Mouse (Mus musculus): ENCODE data around the gene Cwc22. TPM values are rescaled to one million over a fixed set of nuclear protein-coding genes. Genes with fewer than 3 reads are reported as not detected.

The Cwc22 gene
- polyA plus RNA-seq, 1 experiment from 2014 or later: 21.7 TPM

GRCm38 (mm10) chr2:77959341-77959740 lies 13.2 kb upstream of the Cwc22 start:
- H3K9me3 ChIP-seq (replicated peaks; ENCODE audit: control insufficient read depth, low read length): no peaks in the 10 kb centered on the region
- no peak for ATAC-seq
- no peaks in the 10 kb centered on the region for H3K27me3 ChIP-seq (replicated peaks; ENCODE audit: control insufficient read depth, insufficient read depth, low read length)
- no peak overlapping the region for H3K4me3 ChIP-seq (ENCODE audit: low read depth, low read length)
- 94% methylated on average over 1 of the region's 1 CpGs for WGBS
- DNase-seq (ENCODE audit: low spot score): no peak
- H3K4me1 ChIP-seq (ENCODE audit: control insufficient read depth, insufficient read depth, low read length): no peaks in the 10 kb centered on the region
- H3K9ac ChIP-seq (ENCODE audit: low read length): no peak overlapping the region
- no peak overlapping the region for H3K27ac ChIP-seq (ENCODE audit: low read depth, low read length)
- no peak overlapping the region for H3K4me2 ChIP-seq (ENCODE audit: low read length)
- H3K36me3 ChIP-seq (ENCODE audit: control insufficient read depth, insufficient read depth, low read length): no peaks in the 10 kb centered on the region

DNA sequence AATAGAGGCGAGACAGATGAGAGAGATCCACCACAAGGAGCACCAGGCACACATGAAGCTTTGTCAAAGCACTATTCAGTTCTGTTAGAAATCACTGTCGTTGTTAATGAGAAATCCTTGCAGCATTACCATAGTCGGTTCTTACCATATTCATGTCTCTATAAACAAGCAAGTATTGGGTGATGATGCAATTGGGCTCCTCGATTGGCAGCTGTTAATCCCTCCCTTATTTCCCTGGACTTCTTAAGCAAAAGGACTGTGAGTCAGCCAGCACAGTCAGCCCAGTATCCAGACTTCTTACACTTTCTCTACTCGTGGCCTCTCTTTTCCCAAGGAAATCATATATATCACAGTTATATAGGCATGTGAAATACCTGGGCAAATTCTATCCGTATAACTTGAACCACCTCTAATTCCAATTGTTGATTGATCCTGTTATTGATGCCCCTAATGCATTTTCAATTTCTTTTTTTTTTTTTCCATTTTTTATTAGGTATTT lies 5.3 kb upstream of the Cwc22 start:
- Histone ChIP-seq H3K27me3 (replicated peaks; ENCODE audit: control insufficient read depth, insufficient read depth, low read length) (no peaks in the 10 kb centered on the region), H3K4me2 (ENCODE audit: low read length) (no peak overlapping the region), H3K9ac (ENCODE audit: low read length) (no peak overlapping the region), H3K4me3 (ENCODE audit: low read depth, low read length) (no peak overlapping the region), H3K36me3 (ENCODE audit: control insufficient read depth, insufficient read depth, low read length) (no peaks in the 10 kb centered on the region), H3K4me1 (ENCODE audit: control insufficient read depth, insufficient read depth, low read length) (no peaks in the 10 kb centered on the region), H3K27ac (ENCODE audit: low read depth, low read length) (no peak overlapping the region), H3K9me3 (replicated peaks; ENCODE audit: control insufficient read depth, low read length) (no peaks in the 10 kb centered on the region)
- ATAC-seq (no peak), DNase-seq (ENCODE audit: low spot score) (no peak)
- WGBS: 90% methylated on average over 6 of the region's 6 CpGs

- DNase-seq (ENCODE audit: low spot score) (no peak), ATAC-seq (no peak)
- Histone ChIP-seq H3K4me1 (ENCODE audit: control insufficient read depth, insufficient read depth, low read length) (peaks cover 4% of the 10 kb centered on the region; the same call in 1 of the 2 replicates), H3K9ac (ENCODE audit: low read length) (no peak overlapping the region), H3K9me3 (replicated peaks; ENCODE audit: control insufficient read depth, low read length) (no peaks in the 10 kb centered on the region), H3K4me2 (ENCODE audit: low read length) (no peak overlapping the region), H3K27ac (ENCODE audit: low read depth, low read length) (no peak overlapping the region), H3K27me3 (replicated peaks; ENCODE audit: control insufficient read depth, insufficient read depth, low read length) (no peaks in the 10 kb centered on the region), H3K4me3 (ENCODE audit: low read depth, low read length) (no peak overlapping the region), H3K36me3 (ENCODE audit: control insufficient read depth, insufficient read depth, low read length) (no peaks in the 10 kb centered on the region)
- 74% methylated on average over 1 of the region's 1 CpGs for WGBS
These were observed 3.9 kb upstream of the Cwc22 start for GRCm38 (mm10) chr2:77950111-77950510.

- no peak overlapping the region for H3K9ac ChIP-seq (ENCODE audit: low read length)
- no peaks in the 10 kb centered on the region for H3K9me3 ChIP-seq (replicated peaks; ENCODE audit: control insufficient read depth, low read length)
- 91% methylated on average over 1 of the region's 1 CpGs for WGBS
- ATAC-seq (no peak), DNase-seq (ENCODE audit: low spot score) (no peak)
- H3K27ac ChIP-seq (ENCODE audit: low read depth, low read length): no peak overlapping the region
- H3K4me3 ChIP-seq (ENCODE audit: low read depth, low read length): no peak overlapping the region
- H3K27me3 ChIP-seq (replicated peaks; ENCODE audit: control insufficient read depth, insufficient read depth, low read length): no peaks in the 10 kb centered on the region
- peaks cover 9% of the 10 kb centered on the region; the same call in 1 of the 2 replicates for H3K4me1 ChIP-seq (ENCODE audit: control insufficient read depth, insufficient read depth, low read length)
- no peaks in the 10 kb centered on the region for H3K36me3 ChIP-seq (ENCODE audit: control insufficient read depth, insufficient read depth, low read length)
- no peak overlapping the region for H3K4me2 ChIP-seq (ENCODE audit: low read length)
These were observed 3.3 kb upstream of the Cwc22 start for GRCm38 (mm10) chr2:77949521-77949920.

GRCm38 (mm10) chr2:77948921-77949320 lies 2.7 kb upstream of the Cwc22 start:
- Histone ChIP-seq H3K27ac (ENCODE audit: low read depth, low read length) (no peak overlapping the region), H3K4me2 (ENCODE audit: low read length) (no peak overlapping the region), H3K9me3 (replicated peaks; ENCODE audit: control insufficient read depth, low read length) (no peaks in the 10 kb centered on the region), H3K9ac (ENCODE audit: low read length) (no peak overlapping the region), H3K4me3 (ENCODE audit: low read depth, low read length) (no peak overlapping the region), H3K27me3 (replicated peaks; ENCODE audit: control insufficient read depth, insufficient read depth, low read length) (no peaks in the 10 kb centered on the region), H3K4me1 (ENCODE audit: control insufficient read depth, insufficient read depth, low read length) (peaks cover 9% of the 10 kb centered on the region; the same call in 1 of the 2 replicates), H3K36me3 (ENCODE audit: control insufficient read depth, insufficient read depth, low read length) (no peaks in the 10 kb centered on the region)
- no peak for DNase-seq (ENCODE audit: low spot score)
- 86% methylated on average over 2 of the region's 2 CpGs for WGBS
- no peak for ATAC-seq

- H3K4me3 ChIP-seq (ENCODE audit: low read depth, low read length): no peak overlapping the region
- peaks cover 9% of the 10 kb centered on the region; the same call in 1 of the 2 replicates for H3K4me1 ChIP-seq (ENCODE audit: control insufficient read depth, insufficient read depth, low read length)
- H3K9me3 ChIP-seq (replicated peaks; ENCODE audit: control insufficient read depth, low read length): no peaks in the 10 kb centered on the region
- H3K9ac ChIP-seq (ENCODE audit: low read length): no peak overlapping the region
- H3K27ac ChIP-seq (ENCODE audit: low read depth, low read length): no peak overlapping the region
- WGBS: 77% methylated on average over 1 of the region's 1 CpGs
- no peaks in the 10 kb centered on the region for H3K36me3 ChIP-seq (ENCODE audit: control insufficient read depth, insufficient read depth, low read length)
- H3K27me3 ChIP-seq (replicated peaks; ENCODE audit: control insufficient read depth, insufficient read depth, low read length): no peaks in the 10 kb centered on the region
- ATAC-seq (no peak), DNase-seq (ENCODE audit: low spot score) (no peak)
- no peak overlapping the region for H3K4me2 ChIP-seq (ENCODE audit: low read length)
These were observed 2.0 kb upstream of the Cwc22 start for GRCm38 (mm10) chr2:77948126-77948525.

DNA sequence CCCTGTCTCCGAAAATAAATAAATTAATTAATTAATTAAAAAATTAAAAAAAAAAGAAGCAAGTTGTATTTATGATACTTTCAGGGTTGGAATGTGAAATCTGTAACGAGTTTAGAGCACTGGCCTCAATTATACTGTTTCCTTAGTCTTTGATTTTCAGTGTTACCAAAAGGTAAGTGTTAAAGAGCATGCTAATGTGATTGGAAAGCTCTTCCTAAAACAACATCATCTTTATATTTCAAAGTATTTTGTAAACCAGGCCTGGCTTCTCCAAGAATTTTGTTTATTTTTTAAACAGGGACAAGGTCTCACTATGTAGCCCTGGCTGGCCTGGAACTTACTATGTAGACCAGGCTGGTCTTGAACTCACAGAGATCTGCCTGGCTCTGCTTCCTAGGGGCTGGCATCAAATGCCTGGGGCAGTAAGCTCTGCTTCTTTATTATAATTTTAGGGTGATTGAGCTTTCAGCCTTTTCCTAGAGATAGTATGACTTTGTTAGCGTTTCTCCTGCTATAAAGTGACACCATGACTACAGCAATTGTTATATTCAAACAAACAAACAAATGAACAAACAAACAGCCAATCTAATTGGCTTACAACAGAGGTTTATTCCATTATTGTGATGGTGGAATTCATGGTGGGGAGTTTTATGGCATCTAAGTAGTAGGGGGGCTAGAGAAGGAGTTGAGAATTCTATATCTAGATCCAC lies 1.1 kb upstream of the Cwc22 start:
- Histone ChIP-seq H3K4me2 (ENCODE audit: low read length) (no peak overlapping the region), H3K27ac (ENCODE audit: low read depth, low read length) (no peak overlapping the region), H3K9ac (ENCODE audit: low read length) (no peak overlapping the region), H3K4me1 (ENCODE audit: control insufficient read depth, insufficient read depth, low read length) (peaks cover 9% of the 10 kb centered on the region; the same call in 1 of the 2 replicates), H3K36me3 (ENCODE audit: control insufficient read depth, insufficient read depth, low read length) (no peaks in the 10 kb centered on the region), H3K4me3 (ENCODE audit: low read depth, low read length) (no peak overlapping the region), H3K27me3 (replicated peaks; ENCODE audit: control insufficient read depth, insufficient read depth, low read length) (no peaks in the 10 kb centered on the region), H3K9me3 (replicated peaks; ENCODE audit: control insufficient read depth, low read length) (no peaks in the 10 kb centered on the region)
- DNase-seq (ENCODE audit: low spot score) (no peak), ATAC-seq (no peak)
- 74% methylated on average over 3 of the region's 3 CpGs for WGBS

- peaks cover 9% of the 10 kb centered on the region; the same call in 1 of the 2 replicates for H3K4me1 ChIP-seq (ENCODE audit: control insufficient read depth, insufficient read depth, low read length)
- no peaks in the 10 kb centered on the region for H3K27me3 ChIP-seq (replicated peaks; ENCODE audit: control insufficient read depth, insufficient read depth, low read length)
- H3K9me3 ChIP-seq (replicated peaks; ENCODE audit: control insufficient read depth, low read length): no peaks in the 10 kb centered on the region
- H3K27ac ChIP-seq (ENCODE audit: low read depth, low read length): no peak overlapping the region
- H3K36me3 ChIP-seq (ENCODE audit: control insufficient read depth, insufficient read depth, low read length): no peaks in the 10 kb centered on the region
- H3K9ac ChIP-seq (ENCODE audit: low read length): peak overlapping the region; percentile 85
- no peak for DNase-seq (ENCODE audit: low spot score)
- H3K4me3 ChIP-seq (ENCODE audit: low read depth, low read length): peak overlapping the region; percentile 68
- H3K4me2 ChIP-seq (ENCODE audit: low read length): peak overlapping the region; percentile 85
- 48% methylated on average over 8 of the region's 8 CpGs for WGBS
- no peak for ATAC-seq
These were observed 1.1 kb downstream of the Cwc22 start for GRCm38 (mm10) chr2:77944860-77945595.

- DNase-seq (ENCODE audit: low spot score): no peak
- Histone ChIP-seq H3K9me3 (replicated peaks; ENCODE audit: control insufficient read depth, low read length) (no peaks in the 10 kb centered on the region), H3K36me3 (ENCODE audit: control insufficient read depth, insufficient read depth, low read length) (peaks cover 6% of the 10 kb centered on the region), H3K4me3 (ENCODE audit: low read depth, low read length) (no peak overlapping the region), H3K4me2 (ENCODE audit: low read length) (no peak overlapping the region), H3K4me1 (ENCODE audit: control insufficient read depth, insufficient read depth, low read length) (peaks cover 9% of the 10 kb centered on the region; the same call in 1 of the 2 replicates), H3K27me3 (replicated peaks; ENCODE audit: control insufficient read depth, insufficient read depth, low read length) (no peaks in the 10 kb centered on the region), H3K9ac (ENCODE audit: low read length) (no peak overlapping the region), H3K27ac (ENCODE audit: low read depth, low read length) (no peak overlapping the region)
- ATAC-seq: no peak
- WGBS: 90% methylated on average over 5 of the region's 5 CpGs
These were observed 1.9 kb downstream of the Cwc22 start for GRCm38 (mm10) chr2:77944281-77944680.

Data from forebrain, embryonic 14.5 days (tissue).